Mouse (Mus musculus): Measurements from ENCODE around the gene Ddx19b. TPM values are rescaled to one million over a fixed set of nuclear protein-coding genes. Genes with fewer than 3 reads are reported as not detected.
"Not testable (repeated sequence)": the region's sequence is repeated elsewhere in the genome, so short reads cannot be mapped to it uniquely, and the experiment has no call there.

The Ddx19b gene
- total RNA-seq (2014; rRNA removed) (11.0 and 14.7 TPM in 2 replicates), polyA plus RNA-seq (2015; fragmentation: Nextera tagmentation; extraction: Ambion mirVana) (5.0 and 5.2 TPM in 2 replicates)

DNA sequence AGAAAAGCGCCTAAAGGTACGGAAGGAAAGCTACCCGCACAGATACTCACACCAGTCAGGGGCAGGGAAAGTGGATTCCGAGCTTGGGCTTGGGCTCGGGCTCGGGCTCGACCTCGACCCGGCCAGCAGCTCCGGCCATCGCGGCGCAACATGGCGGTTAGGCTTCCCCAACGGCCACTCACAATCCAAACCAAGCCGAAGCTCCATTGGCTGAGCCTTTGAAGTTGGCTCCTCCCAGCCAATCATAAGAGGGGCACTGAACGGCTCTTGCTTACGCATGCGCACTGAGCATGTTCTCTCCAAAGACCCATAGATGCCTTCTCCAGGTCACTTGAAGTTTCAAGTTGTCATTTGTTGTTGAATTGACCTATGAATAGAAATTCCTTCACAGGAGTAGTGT is at the start of gene Ddx19b:
Gene Ddx19b, minus strand, starts transcription at position 180 of the 400 bp plus-strand sequence.
- TF ChIP-seq CTCF (IDR thresholded peaks at IDR 0.05) = no peak

GRCm38 (mm10) chr8:111079861-111080271 is 48.3 kb upstream of the Ddx19b start:
- Histone ChIP-seq H3K9me3 (ENCODE audit: low read length) (no peaks in the 10 kb centered on the region), H3K9ac (replicated peaks; ENCODE audit: low read length, poor library complexity, severe bottlenecking) (no peak overlapping the region), H3K4me3 (ENCODE audit: low read depth, low read length) (no peak overlapping the region), H3K27ac (ENCODE audit: low read depth, low read length) (no peak overlapping the region), H3K4me2 (ENCODE audit: low read depth, low read length, poor library complexity, severe bottlenecking) (no peak overlapping the region), H3K4me1 (ENCODE audit: insufficient read depth, low read length) (no peaks in the 10 kb centered on the region), H3K27me3 (ENCODE audit: insufficient read depth, low read length) (no peaks in the 10 kb centered on the region), H3K36me3 (ENCODE audit: insufficient read depth, low read length) (no peaks in the 10 kb centered on the region)
- 29% methylated on average over 6 of the region's 6 CpGs for WGBS
- ATAC-seq (ENCODE audit: low FRiP score) (no peak), DNase-seq (ENCODE audit: low spot score) (peak; percentile 37)
- TF ChIP-seq CTCF (IDR thresholded peaks at IDR 0.05) = peak; percentile 64

More for the DNA sequence above, at the start of gene Ddx19b:
- H3K9ac ChIP-seq (replicated peaks; ENCODE audit: low read length, poor library complexity, severe bottlenecking) = no peak within 1 kb of the TSS
- DNase-seq (ENCODE audit: low spot score) = no peak
- no peak within 1 kb of the TSS for H3K4me2 ChIP-seq (ENCODE audit: low read depth, low read length, poor library complexity, severe bottlenecking)
- H3K4me3 ChIP-seq (ENCODE audit: low read depth, low read length) = no peak within 1 kb of the TSS
- no peak for ATAC-seq (ENCODE audit: low FRiP score)
- H3K27me3 ChIP-seq (ENCODE audit: insufficient read depth, low read length) = 0 out of 2 replicates have a peak, but pooled peaks cover 7% of the 10 kb centered on the region
- no peaks in the 10 kb centered on the region for H3K9me3 ChIP-seq (ENCODE audit: low read length)
- 96% methylated on average over 19 of the region's 19 CpGs for WGBS
- no peaks in the 10 kb centered on the region for H3K36me3 ChIP-seq (ENCODE audit: insufficient read depth, low read length)
- H3K27ac ChIP-seq (ENCODE audit: low read depth, low read length) = no peak within 1 kb of the TSS
- no peaks in the 10 kb centered on the region for H3K4me1 ChIP-seq (ENCODE audit: insufficient read depth, low read length)

DNA sequence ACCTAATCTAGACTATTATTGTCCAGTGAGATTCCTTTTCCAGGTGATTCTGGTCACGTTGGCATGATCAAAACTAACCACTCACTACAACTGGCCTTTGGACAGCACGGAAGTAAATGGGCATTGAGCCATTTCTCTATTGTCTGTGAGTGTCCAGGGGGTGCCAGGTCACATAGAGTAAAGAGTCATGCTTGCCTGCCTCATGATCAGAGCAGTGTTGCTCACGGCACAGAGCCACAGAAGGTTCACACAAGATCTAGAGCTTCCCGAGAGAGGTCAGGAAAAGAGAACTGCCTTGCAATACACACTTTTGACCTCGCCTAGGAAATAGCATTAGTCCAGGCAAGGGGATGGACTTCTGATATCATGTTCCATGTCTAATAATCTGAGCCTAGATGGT is 47.9 kb upstream of the Ddx19b start:
- WGBS = 52% methylated on average over 5 of the region's 5 CpGs
- no peak for ATAC-seq (ENCODE audit: low FRiP score)

GRCm38 (mm10) chr8:111075926-111076325 is 44.4 kb upstream of the Ddx19b start:
- Histone ChIP-seq H3K9ac (replicated peaks; ENCODE audit: low read length, poor library complexity, severe bottlenecking) (no peak overlapping the region), H3K4me1 (ENCODE audit: insufficient read depth, low read length) (no peaks in the 10 kb centered on the region), H3K4me2 (ENCODE audit: low read depth, low read length, poor library complexity, severe bottlenecking) (no peak overlapping the region), H3K9me3 (ENCODE audit: low read length) (no peaks in the 10 kb centered on the region), H3K36me3 (ENCODE audit: insufficient read depth, low read length) (no peaks in the 10 kb centered on the region), H3K27me3 (ENCODE audit: insufficient read depth, low read length) (no peaks in the 10 kb centered on the region), H3K27ac (ENCODE audit: low read depth, low read length) (no peak overlapping the region), H3K4me3 (ENCODE audit: low read depth, low read length) (no peak overlapping the region)
- ATAC-seq (ENCODE audit: low FRiP score) = no peak
- no peak for DNase-seq (ENCODE audit: low spot score)
- no peak for TF ChIP-seq CTCF (IDR thresholded peaks at IDR 0.05)
- WGBS = 74% methylated on average over 3 of the region's 3 CpGs

More for the DNA sequence above, 47.9 kb upstream of the Ddx19b start:
- no peak for DNase-seq (ENCODE audit: low spot score)
- Histone ChIP-seq H3K4me2 (ENCODE audit: low read depth, low read length, poor library complexity, severe bottlenecking) (no peak overlapping the region), H3K4me3 (ENCODE audit: low read depth, low read length) (no peak overlapping the region), H3K9me3 (ENCODE audit: low read length) (no peaks in the 10 kb centered on the region), H3K27ac (ENCODE audit: low read depth, low read length) (no peak overlapping the region), H3K36me3 (ENCODE audit: insufficient read depth, low read length) (no peaks in the 10 kb centered on the region), H3K27me3 (ENCODE audit: insufficient read depth, low read length) (no peaks in the 10 kb centered on the region), H3K4me1 (ENCODE audit: insufficient read depth, low read length) (no peaks in the 10 kb centered on the region), H3K9ac (replicated peaks; ENCODE audit: low read length, poor library complexity, severe bottlenecking) (no peak overlapping the region)
- TF ChIP-seq CTCF (IDR thresholded peaks at IDR 0.05) = no peak

DNA sequence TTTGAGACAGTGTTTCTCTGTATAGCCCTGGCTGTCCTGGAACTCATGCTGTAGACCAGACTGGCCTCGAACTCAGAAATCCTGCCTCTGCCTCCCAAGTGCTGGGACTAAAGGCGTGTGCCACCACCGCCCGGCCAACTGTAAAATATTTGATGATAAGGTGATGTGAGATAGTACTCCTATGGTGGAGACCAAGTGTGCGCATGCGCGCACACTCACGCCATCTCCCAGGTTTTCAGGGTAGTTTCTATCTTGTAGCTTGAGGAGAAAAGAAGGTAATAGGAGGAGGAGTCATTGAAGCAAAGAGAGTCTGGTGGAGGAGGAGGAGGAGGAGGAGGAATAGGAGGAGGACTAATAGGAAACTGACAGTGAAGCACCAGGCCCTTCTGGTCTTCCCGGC is 37.1 kb upstream of the Ddx19b start:
- H3K4me2 ChIP-seq (ENCODE audit: low read depth, low read length, poor library complexity, severe bottlenecking); H3K9me3 ChIP-seq (ENCODE audit: low read length); H3K9ac ChIP-seq (replicated peaks; ENCODE audit: low read length, poor library complexity, severe bottlenecking); DNase-seq (ENCODE audit: low spot score); H3K36me3 ChIP-seq (ENCODE audit: insufficient read depth, low read length); H3K27ac ChIP-seq (ENCODE audit: low read depth, low read length); H3K4me3 ChIP-seq (ENCODE audit: low read depth, low read length); H3K27me3 ChIP-seq (ENCODE audit: insufficient read depth, low read length); ATAC-seq (ENCODE audit: low FRiP score); H3K4me1 ChIP-seq (ENCODE audit: insufficient read depth, low read length): not testable (repeated sequence)
- WGBS = 94% methylated on average over 9 of the region's 9 CpGs

DNA sequence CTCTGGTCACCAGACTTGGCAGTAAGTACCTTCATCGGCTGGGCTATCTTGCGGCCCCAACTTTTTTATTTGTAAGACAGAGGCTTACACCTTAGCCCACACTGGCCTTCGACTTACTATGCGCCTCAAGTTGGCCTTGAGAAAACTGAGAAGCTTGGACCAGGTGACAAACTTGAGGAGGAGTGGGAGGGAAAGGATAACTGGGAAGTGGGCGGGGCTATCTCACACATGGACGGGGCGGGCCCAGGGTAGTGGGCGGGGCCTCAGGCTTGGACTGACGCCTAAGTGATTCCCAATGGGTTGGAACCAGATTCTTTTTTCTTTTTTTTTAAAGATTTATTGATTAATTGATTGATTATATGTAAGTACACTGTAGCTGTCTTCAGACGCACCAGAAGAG is 35.9 kb upstream of the Ddx19b start:
- no peaks in the 10 kb centered on the region for H3K36me3 ChIP-seq (ENCODE audit: insufficient read depth, low read length)
- no peak for TF ChIP-seq CTCF (IDR thresholded peaks at IDR 0.05)
- H3K9ac ChIP-seq (replicated peaks; ENCODE audit: low read length, poor library complexity, severe bottlenecking) = no peak overlapping the region
- no peak for ATAC-seq (ENCODE audit: low FRiP score)
- no peak overlapping the region for H3K27ac ChIP-seq (ENCODE audit: low read depth, low read length)
- H3K4me2 ChIP-seq (ENCODE audit: low read depth, low read length, poor library complexity, severe bottlenecking) = no peak overlapping the region
- no peaks in the 10 kb centered on the region for H3K27me3 ChIP-seq (ENCODE audit: insufficient read depth, low read length)
- H3K4me1 ChIP-seq (ENCODE audit: insufficient read depth, low read length) = 0 out of 2 replicates have a peak, but pooled peaks cover 3% of the 10 kb centered on the region
- H3K4me3 ChIP-seq (ENCODE audit: low read depth, low read length) = no peak overlapping the region
- 34% methylated on average over 10 of the region's 10 CpGs for WGBS
- no peak for DNase-seq (ENCODE audit: low spot score)
- no peaks in the 10 kb centered on the region for H3K9me3 ChIP-seq (ENCODE audit: low read length)
